In the genomic region with DNA sequence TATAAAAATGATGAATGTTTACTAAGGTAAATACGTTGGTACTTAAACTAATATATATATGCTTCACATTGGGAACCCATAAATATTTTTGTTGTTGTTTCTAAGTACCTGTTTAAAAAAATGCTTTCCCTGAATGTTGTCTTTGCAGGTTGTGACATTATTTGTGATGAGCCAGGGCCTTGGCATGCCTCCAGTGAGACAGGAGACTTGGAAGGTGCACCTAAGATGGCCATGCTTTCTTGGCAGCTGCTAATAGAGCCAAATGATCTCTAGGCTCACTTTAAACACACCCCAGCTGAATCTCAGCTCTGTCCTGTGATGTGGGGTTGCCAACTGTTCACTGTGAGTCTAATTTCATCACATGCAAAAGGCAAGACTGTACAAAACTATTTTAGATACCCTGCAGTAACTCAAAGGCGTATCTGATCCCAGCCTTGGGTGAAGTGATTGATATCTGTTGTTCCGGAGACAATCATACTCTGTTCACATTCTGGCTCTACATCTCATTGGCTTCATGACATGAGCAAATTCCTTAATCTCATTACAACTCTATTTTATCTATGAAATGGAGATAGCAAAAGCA, we compare ENCODE assay signal across 11 mouse cellular contexts.
A peak's percentile ranks its signal among the peaks of the same experiment; 100 is the strongest.
DNase-seq lines count a peak whose midpoint lies in the region.
"Had no signal": no experiment of that assay in that cellular context is flagged by ENCODE, and none has a peak within 500 bp of the region (broad histone marks: within the 10 kb centered on the region; RNA-seq: fewer than 3 reads in every experiment).

No protein-coding gene starts in this region.

- DNase-seq in cerebellum, postnatal 10 days, result peak; percentile 60 to 67
- DNase-seq in cerebellum, adult 8-10 months, result no peak
- peak; percentile 15 for DNase-seq in left cerebral cortex, postnatal 4 days
- DNase-seq in left cerebral cortex, adult 18-20 months (ENCODE audit: low spot score in 2 of 2), result no peak
- DNase-seq in lung, postnatal 14 days, result no peak
- DNase-seq: adrenal gland, adult 8-10 months; adrenal gland, postnatal 14 days; adrenal gland, postnatal 36 days; B cell, adult 2 months; cerebellum, adult 11-12 months; cerebellum, adult 9-10 months had no signal

- intact Hi-C loops in left cerebral cortex, postnatal 4 days (cut with DNase I), result no loop called here

Comparison
In these comparisons a context has a peak if more than half of its experiments do, and no peak if none do; other contexts are left out.
1. DNase-seq: peak in cerebellum, postnatal 10 days (2 of 2) and left cerebral cortex, postnatal 4 days (single experiment); none in cerebellum, adult 8-10 months (single experiment), left cerebral cortex, adult 18-20 months (0 of 2) and lung, postnatal 14 days (single experiment).